Mouse (Mus musculus) liver, embryonic 12.5 days (tissue): ENCODE results near the gene Rarres2. TPM values are rescaled to one million over a fixed set of nuclear protein-coding genes. Genes with fewer than 3 reads are reported as not detected.

Source experiments
- ATAC-seq: fragments of 200-750 bp; cut with Nextera tagmentation; 2 replicates; pipeline ENCODE4 v1.8.0; 2017; ENCODE audit warnings: moderate number of reproducible peaks, mild to moderate bottlenecking, moderate library complexity
- H3K27ac ChIP-seq: fragments of 300-500 bp; sonication (generic); 2 replicates; pipeline ENCODE4 v1.5.1; 2016; ENCODE audit warnings: mild to moderate bottlenecking
- H3K27me3 ChIP-seq: fragments of 300-500 bp; sonication (generic); replicated peaks from 2 replicates; pipeline ENCODE4 v1.6.1; 2016; ENCODE audit warnings: mild to moderate bottlenecking, moderate library complexity
- H3K36me3 ChIP-seq: fragments of 300-500 bp; sonication (generic); 2 replicates; pipeline ENCODE4 v1.6.1; 2016; ENCODE audit warnings: mild to moderate bottlenecking, moderate library complexity
- H3K4me1 ChIP-seq: fragments of 300-500 bp; sonication (generic); 2 replicates; pipeline ENCODE4 v1.6.1; 2016
- H3K4me2 ChIP-seq: fragments of 300-500 bp; sonication (generic); 2 replicates; pipeline ENCODE4 v1.6.1; 2016; ENCODE audit warnings: mild to moderate bottlenecking, moderate library complexity
- H3K4me3 ChIP-seq: fragments of 300-500 bp; sonication (generic); 2 replicates; pipeline ENCODE4 v1.5.1; 2016; ENCODE audit warnings: mild to moderate bottlenecking, moderate library complexity
- H3K9ac ChIP-seq: fragments of 300-500 bp; sonication (generic); 2 replicates; pipeline ENCODE4 v1.6.1; 2016; ENCODE audit warnings: mild to moderate bottlenecking, moderate library complexity
- H3K9me3 ChIP-seq: fragments of 300-500 bp; sonication (generic); replicated peaks from 2 replicates; pipeline ENCODE4 v1.6.1; 2016; ENCODE audit warnings: mild to moderate bottlenecking, moderate library complexity
- WGBS: fragments of 180-500 bp; shearing (Covaris S2); methylation state at CpG from one replicate; pipeline ENCODE4 v1.1.7; 2016; ENCODE audit not compliant: insufficient replicate concordance; 5-methylcytosine and 5-hydroxymethylcytosine counted together
- polyA plus RNA-seq: library from polyadenylated mRNA; unstranded; fragments of >200 nt; fragmentation: Nextera tagmentation; extraction: Ambion mirVana; gene quantifications from 2 replicates; pipeline ENCODE4 v1.2.1, GENCODE M21; 2016

Rarres2 gene
- polyA plus RNA-seq, 1 experiment from 2014 or later, result 6.8 TPM

DNA sequence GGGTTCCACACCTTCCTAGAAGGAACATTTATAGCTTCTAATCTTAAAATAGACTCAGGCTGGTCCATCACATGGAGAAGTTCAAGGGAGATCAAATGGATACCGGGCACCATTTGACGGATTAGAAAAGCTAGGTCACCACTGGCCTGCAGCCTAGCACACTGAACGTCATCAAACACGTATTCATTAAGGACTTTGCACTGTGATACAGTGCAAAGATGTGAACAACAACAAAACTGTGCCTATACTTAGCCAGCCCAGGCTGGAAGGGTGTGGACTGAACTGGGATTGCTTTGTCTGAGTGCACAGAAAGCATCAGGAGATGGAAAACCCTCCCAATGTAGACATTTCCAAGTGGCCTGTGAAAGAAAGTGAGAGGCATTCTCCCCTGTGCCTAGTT, 18.8 kb downstream of the Rarres2 start:
- H3K27ac ChIP-seq, result no peak overlapping the region
- no peak overlapping the region for H3K9ac ChIP-seq
- peak overlapping the region; percentile 56; the same call in 1 of the 2 replicates for H3K4me3 ChIP-seq
- 73% methylated on average over 4 of the region's 4 CpGs for WGBS
- peak overlapping the region; percentile 72 for H3K4me2 ChIP-seq
- no peak for ATAC-seq
- H3K27me3 ChIP-seq, result no peaks in the 10 kb centered on the region
- H3K4me1 ChIP-seq, result peaks cover 16% of the 10 kb centered on the region
- no peaks in the 10 kb centered on the region for H3K9me3 ChIP-seq
- H3K36me3 ChIP-seq, result peaks cover 3% of the 10 kb centered on the region; the same call in 1 of the 2 replicates

DNA sequence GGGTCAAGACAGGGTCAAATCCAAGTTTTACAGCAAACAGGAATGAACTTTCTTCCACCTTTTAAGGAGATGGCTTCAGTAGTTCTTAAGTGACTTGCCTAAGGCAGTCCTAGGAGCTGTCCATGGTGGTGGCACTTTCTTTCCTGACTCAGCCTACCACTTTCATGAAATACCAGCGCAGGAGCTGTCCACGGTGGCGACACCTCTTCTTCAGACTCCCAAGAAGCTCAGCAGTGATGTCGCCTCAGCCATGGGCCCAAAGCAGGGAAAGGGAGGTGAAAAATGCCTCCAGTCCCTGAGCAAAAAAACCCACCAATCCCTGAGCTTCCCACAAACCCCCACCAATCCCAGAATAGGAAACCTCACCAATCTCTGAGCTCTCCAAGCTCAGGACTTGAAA, 19.7 kb downstream of the Rarres2 start:
- ATAC-seq, result no peak
- Histone ChIP-seq H3K27ac (no peak overlapping the region), H3K27me3 (no peaks in the 10 kb centered on the region), H3K36me3 (peaks cover 3% of the 10 kb centered on the region; the same call in 1 of the 2 replicates), H3K9me3 (no peaks in the 10 kb centered on the region), H3K4me1 (peaks cover 19% of the 10 kb centered on the region), H3K4me3 (no peak overlapping the region), H3K4me2 (no peak overlapping the region), H3K9ac (no peak overlapping the region)
- 15% methylated on average over 4 of the region's 4 CpGs for WGBS

DNA sequence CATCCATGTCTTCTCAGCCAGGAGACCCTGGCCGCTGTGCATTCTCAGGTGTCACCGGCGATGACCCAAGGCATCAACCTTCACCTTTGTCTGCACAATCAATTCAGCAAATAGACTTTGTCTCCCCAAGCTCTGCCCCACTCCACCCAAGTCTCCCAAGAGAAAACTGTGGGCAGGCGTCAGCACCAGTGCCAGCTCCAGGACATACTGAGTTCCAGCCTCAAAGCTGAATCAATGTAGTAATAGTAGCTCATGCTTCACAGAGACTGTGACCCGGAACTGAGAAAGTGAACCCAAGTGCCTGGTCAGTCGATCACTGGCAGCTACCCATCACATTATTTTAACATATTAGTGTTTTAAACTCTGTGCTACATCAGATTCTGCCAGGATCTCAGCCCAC, 24.3 kb downstream of the Rarres2 start:
- 63% methylated on average over 6 of the region's 6 CpGs for WGBS
- Histone ChIP-seq H3K4me2 (no peak overlapping the region), H3K9me3 (no peaks in the 10 kb centered on the region), H3K36me3 (no peaks in the 10 kb centered on the region), H3K9ac (no peak overlapping the region), H3K27me3 (no peaks in the 10 kb centered on the region), H3K4me1 (0 out of 2 replicates have a peak, but pooled peaks cover 10% of the 10 kb centered on the region), H3K4me3 (no peak overlapping the region), H3K27ac (no peak overlapping the region)
- ATAC-seq, result no peak

GRCm38 (mm10) chr6:48546858-48547257, 25.7 kb downstream of the Rarres2 start:
- no peaks in the 10 kb centered on the region for H3K27me3 ChIP-seq
- no peak overlapping the region for H3K4me2 ChIP-seq
- no peak overlapping the region for H3K4me3 ChIP-seq
- H3K4me1 ChIP-seq, result 0 out of 2 replicates have a peak, but pooled peaks cover 10% of the 10 kb centered on the region
- H3K36me3 ChIP-seq, result no peaks in the 10 kb centered on the region
- no peak overlapping the region for H3K9ac ChIP-seq
- 57% methylated on average over 4 of the region's 4 CpGs for WGBS
- H3K9me3 ChIP-seq, result no peaks in the 10 kb centered on the region
- no peak for ATAC-seq
- no peak overlapping the region for H3K27ac ChIP-seq

DNA sequence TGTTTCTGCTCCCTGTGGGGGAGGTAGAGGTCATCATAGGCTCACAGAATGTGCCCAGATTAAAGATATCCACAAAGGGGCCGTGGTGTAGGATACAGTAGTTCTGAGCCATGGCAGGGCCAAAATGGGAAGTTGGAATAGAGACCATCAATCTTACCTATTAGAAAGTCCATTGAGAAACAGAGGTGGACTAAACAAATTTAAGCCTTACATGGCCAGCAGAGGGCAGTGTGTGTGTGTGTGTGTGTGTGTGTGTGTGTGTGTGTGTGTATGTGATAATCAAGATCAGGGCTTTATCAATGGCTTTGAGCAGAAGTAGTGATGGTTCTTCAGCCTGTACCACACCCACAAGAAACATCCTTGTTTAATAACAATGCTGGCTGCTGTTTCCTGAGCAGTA, 26.3 kb downstream of the Rarres2 start:
- Histone ChIP-seq H3K4me1 (0 out of 2 replicates have a peak, but pooled peaks cover 10% of the 10 kb centered on the region), H3K27me3 (no peaks in the 10 kb centered on the region), H3K4me2 (no peak overlapping the region), H3K9me3 (no peaks in the 10 kb centered on the region), H3K4me3 (no peak overlapping the region), H3K27ac (no peak overlapping the region), H3K9ac (no peak overlapping the region), H3K36me3 (no peaks in the 10 kb centered on the region)
- 17% methylated on average over 1 of the region's 1 CpGs for WGBS
- ATAC-seq, result no peak

- WGBS, result 61% methylated on average over 5 of the region's 5 CpGs
Observed at GRCm38 (mm10) chr6:48545251-48545650, 27.3 kb downstream of the Rarres2 start.

DNA sequence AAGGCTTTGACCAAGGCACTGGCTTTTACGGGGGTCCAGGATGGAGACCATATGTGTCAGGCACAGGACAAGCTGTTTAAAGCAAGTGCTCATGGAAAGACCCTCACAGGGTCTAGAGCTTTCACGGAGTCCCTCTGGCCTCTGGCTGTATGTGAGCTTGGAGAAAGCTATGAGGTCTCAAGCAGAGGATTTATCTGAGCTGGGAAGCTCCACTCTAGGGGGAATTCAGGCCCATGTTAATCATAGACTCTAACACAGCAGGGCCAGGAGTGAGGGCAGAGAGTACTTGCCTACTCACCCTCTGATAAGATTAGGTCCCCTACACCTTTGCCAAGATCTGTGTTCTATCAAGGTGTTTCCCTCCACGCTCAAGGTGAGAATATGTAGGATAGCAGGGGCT, 30.0 kb downstream of the Rarres2 start:
- WGBS, result 58% methylated on average over 3 of the region's 3 CpGs
- Histone ChIP-seq H3K27ac (no peak overlapping the region), H3K27me3 (peaks cover 4% of the 10 kb centered on the region; the same call in 1 of the 2 replicates), H3K36me3 (no peaks in the 10 kb centered on the region), H3K4me2 (no peak overlapping the region), H3K4me3 (no peak overlapping the region), H3K9me3 (no peaks in the 10 kb centered on the region), H3K9ac (no peak overlapping the region), H3K4me1 (0 out of 2 replicates have a peak, but pooled peaks cover 10% of the 10 kb centered on the region)
- no peak for ATAC-seq

More at GRCm38 (mm10) chr6:48545251-48545650, 27.3 kb downstream of the Rarres2 start:
- Histone ChIP-seq H3K27me3 (no peaks in the 10 kb centered on the region), H3K36me3 (no peaks in the 10 kb centered on the region), H3K9me3 (no peaks in the 10 kb centered on the region), H3K4me1 (0 out of 2 replicates have a peak, but pooled peaks cover 10% of the 10 kb centered on the region), H3K9ac (no peak overlapping the region), H3K27ac (no peak overlapping the region), H3K4me2 (no peak overlapping the region), H3K4me3 (no peak overlapping the region)
- no peak for ATAC-seq

GRCm38 (mm10) chr6:48541560-48542450, 30.8 kb downstream of the Rarres2 start:
- Histone ChIP-seq H3K4me2 (no peak overlapping the region), H3K9ac (no peak overlapping the region), H3K27ac (no peak overlapping the region), H3K9me3 (no peaks in the 10 kb centered on the region), H3K4me3 (no peak overlapping the region), H3K36me3 (no peaks in the 10 kb centered on the region), H3K27me3 (peaks cover 12% of the 10 kb centered on the region; the same call in 1 of the 2 replicates), H3K4me1 (0 out of 2 replicates have a peak, but pooled peaks cover 16% of the 10 kb centered on the region)
- WGBS, result 36% methylated on average over 7 of the region's 7 CpGs
- no peak for ATAC-seq

DNA sequence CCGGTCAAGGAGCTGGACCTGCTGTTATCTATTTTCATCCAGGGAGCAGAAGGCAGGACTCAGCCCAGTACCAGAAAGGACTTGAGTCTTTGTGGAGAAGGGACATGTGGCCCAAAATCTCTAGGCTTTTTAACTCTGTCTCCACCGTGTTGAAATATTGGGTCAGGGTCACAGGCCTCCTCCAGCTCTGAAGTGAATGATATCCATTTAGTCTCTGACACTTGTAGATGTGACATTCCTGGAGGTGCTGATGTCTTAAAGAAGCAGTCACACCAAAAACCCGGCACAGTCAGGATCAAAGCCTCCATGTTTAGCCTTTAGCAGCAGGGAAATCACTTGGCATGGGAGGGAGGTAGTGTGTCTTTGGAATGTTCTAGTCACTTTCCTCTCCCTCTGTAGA, 31.9 kb downstream of the Rarres2 start:
- H3K27me3 ChIP-seq, result peaks cover 14% of the 10 kb centered on the region; the same call in 1 of the 2 replicates
- 0 out of 2 replicates have a peak, but pooled peaks cover 10% of the 10 kb centered on the region for H3K4me1 ChIP-seq
- ATAC-seq, result no peak
- WGBS, result 44% methylated on average over 3 of the region's 3 CpGs
- H3K4me3 ChIP-seq, result no peak overlapping the region
- no peak overlapping the region for H3K27ac ChIP-seq
- no peak overlapping the region for H3K4me2 ChIP-seq
- H3K36me3 ChIP-seq, result no peaks in the 10 kb centered on the region
- H3K9me3 ChIP-seq, result no peaks in the 10 kb centered on the region
- H3K9ac ChIP-seq, result no peak overlapping the region

DNA sequence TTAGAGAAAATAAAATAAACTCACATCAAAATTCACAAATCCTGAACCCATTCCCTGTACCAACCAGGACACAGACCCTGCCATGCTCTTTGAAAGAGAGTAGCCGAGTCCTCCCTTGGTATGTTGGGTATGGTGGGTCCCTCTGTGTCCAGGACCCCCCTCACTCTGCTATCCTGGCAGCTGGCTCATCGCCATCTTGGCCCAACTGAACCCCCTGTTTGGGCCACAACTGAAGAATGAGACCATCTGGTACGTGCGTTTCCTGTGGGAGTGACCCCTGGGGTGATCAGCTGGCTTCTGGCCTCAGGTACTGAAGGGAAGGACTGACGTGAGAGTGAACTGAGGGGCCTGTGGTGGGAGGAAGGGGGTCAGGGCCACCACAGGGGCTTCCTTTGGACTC, 32.7 kb downstream of the Rarres2 start:
- no peak overlapping the region for H3K4me2 ChIP-seq
- no peak overlapping the region for H3K9ac ChIP-seq
- WGBS, result 64% methylated on average over 5 of the region's 5 CpGs
- ATAC-seq, result no peak
- no peaks in the 10 kb centered on the region for H3K36me3 ChIP-seq
- H3K4me3 ChIP-seq, result no peak overlapping the region
- H3K27ac ChIP-seq, result no peak overlapping the region
- 0 out of 2 replicates have a peak, but pooled peaks cover 10% of the 10 kb centered on the region for H3K4me1 ChIP-seq
- peaks cover 14% of the 10 kb centered on the region; the same call in 1 of the 2 replicates for H3K27me3 ChIP-seq
- no peaks in the 10 kb centered on the region for H3K9me3 ChIP-seq

DNA sequence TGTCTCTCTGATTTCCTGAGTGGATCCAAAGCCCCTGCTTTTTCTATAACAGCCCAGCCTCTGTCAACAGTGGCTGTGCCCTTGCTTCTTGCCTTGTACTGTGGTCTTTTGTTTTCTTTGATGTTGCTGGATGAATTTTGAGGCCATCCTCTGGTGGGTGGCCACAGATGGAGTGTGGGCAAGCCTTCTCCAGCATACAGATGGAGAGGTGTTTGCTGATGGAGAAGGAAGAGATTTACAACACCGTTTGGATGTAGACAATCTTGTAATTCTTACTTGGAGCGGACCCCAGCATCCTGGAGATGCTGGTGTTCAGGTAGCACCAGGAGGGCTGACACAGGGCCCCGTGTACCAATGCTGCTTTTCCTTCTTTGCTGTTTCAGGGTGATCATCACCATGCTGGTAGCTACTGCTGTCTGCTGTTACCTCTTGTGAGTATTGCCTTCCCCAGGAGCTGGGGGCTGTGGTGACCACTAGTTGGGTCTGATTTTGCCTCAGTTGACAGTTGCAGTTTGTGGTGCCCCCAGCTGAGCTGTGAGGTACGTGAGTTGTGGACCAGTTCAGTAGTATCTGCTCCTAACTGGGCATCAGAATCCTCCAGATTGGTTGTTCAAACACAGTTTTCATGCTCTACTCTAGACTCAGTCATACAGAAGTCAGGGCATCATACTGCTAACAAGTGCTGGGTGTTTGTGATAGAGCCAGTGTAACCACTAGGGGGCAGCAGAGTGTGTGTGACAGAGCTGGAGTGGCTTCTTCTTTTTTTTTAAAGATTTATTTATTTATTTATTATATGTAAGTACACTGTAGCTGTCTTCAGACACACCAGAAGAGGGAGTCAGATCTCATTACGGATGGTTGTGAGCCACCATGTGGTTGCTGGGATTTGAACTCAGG, 33.5 kb downstream of the Rarres2 start:
- peaks cover 14% of the 10 kb centered on the region; the same call in 1 of the 2 replicates for H3K27me3 ChIP-seq
- no peak overlapping the region for H3K4me2 ChIP-seq
- H3K4me1 ChIP-seq, result 0 out of 2 replicates have a peak, but pooled peaks cover 10% of the 10 kb centered on the region
- no peak overlapping the region for H3K27ac ChIP-seq
- H3K36me3 ChIP-seq, result no peaks in the 10 kb centered on the region
- no peak overlapping the region for H3K4me3 ChIP-seq
- H3K9ac ChIP-seq, result no peak overlapping the region
- WGBS, result 55% methylated on average over 5 of the region's 5 CpGs
- H3K9me3 ChIP-seq, result no peaks in the 10 kb centered on the region
- ATAC-seq, result no peak
